Comparison of ENCODE assay signal across 1 mouse cellular context in genomic region chr15:97870116-97870515, GRCm38 (mm10).
TF ChIP-seq lines count a peak whose summit lies in the region.

No protein-coding gene starts in this region.

TF ChIP-seq in CH12.LX, 34 proteins besides CTCF, POLR2A, EP300 and RAD21 (continued from another document):
- TF ChIP-seq ZNF384 (IDR thresholded peaks at IDR 0.05; ENCODE audit: low read depth, low read length) (peak; percentile 50; the same call in 1 of the 2 replicates), ZC3H11A (IDR thresholded peaks at IDR 0.05; ENCODE audit: low read depth, low read length) (0 out of 2 replicates have a peak, but pooled peaks have one; percentile 3)
TF ChIP-seq in CH12.LX: peak in this region for 3; not testable (repeated sequence) for 31.
